Mouse (Mus musculus) kidney, embryonic 16.5 days (tissue): ENCODE results near the gene Mr1. TPM values are rescaled to one million over a fixed set of nuclear protein-coding genes. Genes with fewer than 3 reads are reported as not detected.
"Not testable (repeated sequence)": the region's sequence is repeated elsewhere in the genome, so short reads cannot be mapped to it uniquely, and the experiment has no call there.

ENCODE experiments used
- ATAC-seq: fragments of 200-750 bp; cut with Nextera tagmentation; 2 replicates; pipeline ENCODE4 v1.8.0; 2017; ENCODE audit warnings: moderate TSS enrichment; ENCODE audit not compliant: low FRiP score, low TSS enrichment
- H3K27ac ChIP-seq: fragments of 300-500 bp; sonication (generic); 2 replicates; pipeline ENCODE4 v1.5.1; 2014; ENCODE audit warnings: low read length
- H3K27me3 ChIP-seq: fragments of 300-500 bp; sonication (generic); 2 replicates; pipeline ENCODE4 v1.6.1; 2014; ENCODE audit warnings: low read length, control low read depth, mixed read lengths; ENCODE audit not compliant: insufficient read depth
- H3K36me3 ChIP-seq: fragments of 300-500 bp; sonication (generic); 2 replicates; pipeline ENCODE4 v1.6.1; 2014; ENCODE audit warnings: low read length, control low read depth, mixed read lengths; ENCODE audit not compliant: insufficient read depth
- H3K4me1 ChIP-seq: fragments of 300-500 bp; sonication (generic); 2 replicates; pipeline ENCODE4 v1.6.1; 2014; ENCODE audit warnings: low read length, control low read depth, mixed read lengths; ENCODE audit not compliant: insufficient read depth
- H3K4me2 ChIP-seq: fragments of 300-500 bp; sonication (generic); replicated peaks from 2 replicates; pipeline ENCODE4 v1.6.1; 2014; ENCODE audit warnings: low read depth, low read length
- H3K4me3 ChIP-seq: fragments of 300-500 bp; sonication (generic); 2 replicates; pipeline ENCODE4 v1.5.1; 2014; ENCODE audit warnings: mild to moderate bottlenecking, low read length
- H3K9ac ChIP-seq: fragments of 300-500 bp; sonication (generic); replicated peaks from 2 replicates; pipeline ENCODE4 v1.6.1; 2014; ENCODE audit warnings: low read length
- H3K9me3 ChIP-seq: fragments of 300-500 bp; sonication (generic); 2 replicates; pipeline ENCODE4 v1.6.1; 2016; ENCODE audit warnings: low read length, control low read depth
- WGBS: fragments of 180-500 bp; shearing (Covaris S2); extraction: QIAGEN DNeasy Blood & Tissue Kit; methylation state at CpG from one replicate; pipeline ENCODE4 v1.1.7; 2014; 5-methylcytosine and 5-hydroxymethylcytosine counted together
- polyA plus RNA-seq: library from polyadenylated mRNA; unstranded; fragments of >200 nt; fragmentation: Nextera tagmentation; extraction: Ambion mirVana; gene quantifications from 2 replicates; pipeline ENCODE4 v1.2.1, GENCODE M21; 2015

Mr1 gene
- 7.1 and 8.6 TPM in 2 replicates for polyA plus RNA-seq

DNA sequence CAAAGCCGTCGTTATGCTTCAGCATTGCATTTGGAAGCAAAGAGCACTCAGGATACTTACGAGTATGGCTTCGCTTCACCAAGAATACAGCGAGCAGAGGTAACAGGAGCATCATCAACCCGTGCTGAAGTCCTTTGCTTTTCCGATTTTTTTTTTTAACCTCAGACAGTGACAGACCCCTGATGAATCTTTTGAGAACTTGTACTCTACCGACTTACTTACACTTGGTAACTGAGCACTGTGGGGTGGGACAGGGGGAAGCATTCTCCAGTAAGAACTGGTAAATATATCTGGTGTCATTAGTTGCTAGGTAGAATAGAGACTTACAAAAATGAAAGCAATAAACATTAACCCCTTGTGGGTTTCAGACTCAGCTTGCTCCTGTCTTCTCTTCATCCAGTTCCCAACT is at the start of gene Mr1:
Gene Mr1, minus strand, starts transcription at position 243 of the 409 bp plus-strand sequence.
- no peaks in the 10 kb centered on the region for H3K36me3 ChIP-seq
- H3K4me1 ChIP-seq, result peaks cover 9% of the 10 kb centered on the region; the same call in 1 of the 2 replicates
- WGBS, result 22% methylated on average over 8 of the region's 8 CpGs
- peak within 1 kb of the TSS; percentile 47 for H3K27ac ChIP-seq
- H3K27me3 ChIP-seq, result no peaks in the 10 kb centered on the region
- ATAC-seq, result peak; percentile 97
- H3K9ac ChIP-seq, result peak within 1 kb of the TSS; percentile 56
- H3K9me3 ChIP-seq, result no peaks in the 10 kb centered on the region
- H3K4me3 ChIP-seq, result peak within 1 kb of the TSS; percentile 51
- H3K4me2 ChIP-seq, result peak within 1 kb of the TSS; percentile 50

DNA sequence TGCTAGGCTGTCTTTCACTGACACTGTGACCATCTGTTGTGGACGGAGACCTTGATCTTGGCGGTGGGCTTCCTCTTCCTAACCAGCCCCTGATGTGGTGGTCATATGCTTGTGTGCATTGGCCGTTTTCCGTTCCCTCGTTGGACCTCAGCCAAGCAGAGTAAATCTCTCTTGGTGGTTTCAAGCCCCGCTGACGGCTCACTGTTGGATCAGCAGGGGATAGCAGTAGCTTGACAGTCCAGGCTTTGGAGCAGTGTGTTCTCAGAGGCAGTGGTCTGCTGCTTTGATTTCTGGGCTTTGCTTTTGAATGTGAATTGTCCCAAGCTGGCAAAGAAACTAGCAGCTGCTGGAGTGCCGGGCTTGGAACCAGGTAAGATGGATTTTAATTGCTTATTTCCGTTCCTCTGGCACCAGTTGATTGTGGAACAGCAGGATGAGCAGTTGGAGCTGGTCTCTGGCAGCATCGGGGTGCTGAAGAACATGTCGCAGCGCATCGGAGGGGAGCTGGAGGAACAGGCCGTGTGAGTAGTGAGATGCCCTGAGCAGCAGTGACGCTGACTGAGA is 46.3 kb upstream of the Mr1 start:
- Histone ChIP-seq H3K4me1 (peaks cover 6% of the 10 kb centered on the region; the same call in 1 of the 2 replicates), H3K27ac (0 out of 2 replicates have a peak overlapping the region, but pooled peaks have one; percentile 17), H3K27me3 (no peaks in the 10 kb centered on the region), H3K4me2 (no peak overlapping the region), H3K9ac (no peak overlapping the region), H3K9me3 (no peaks in the 10 kb centered on the region), H3K36me3 (peaks cover 57% of the 10 kb centered on the region), H3K4me3 (no peak overlapping the region)
- WGBS, result 63% methylated on average over 15 of the region's 15 CpGs
- peak; percentile 69; the same call in 1 of the 2 replicates for ATAC-seq

DNA sequence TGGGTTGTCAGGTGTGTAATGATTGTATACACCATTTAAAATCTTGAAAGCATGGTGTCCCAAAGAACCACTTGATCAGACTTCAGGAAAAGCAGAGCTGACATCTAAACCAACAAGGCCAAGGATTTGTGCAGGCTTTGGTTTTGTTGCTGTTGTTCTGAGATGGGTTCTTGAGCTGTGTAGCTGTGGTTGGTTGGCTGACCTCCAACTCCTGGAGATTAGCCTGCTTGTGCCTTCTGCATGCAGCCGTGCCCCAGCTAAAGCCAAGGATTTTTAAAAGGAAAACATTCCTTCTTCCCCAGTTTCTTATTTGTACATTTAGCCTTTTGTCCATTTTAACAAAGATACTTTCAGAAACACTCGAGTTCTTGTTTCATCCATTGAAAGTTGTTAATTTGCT is 45.1 kb upstream of the Mr1 start:
- Histone ChIP-seq H3K27me3 (no peaks in the 10 kb centered on the region), H3K36me3 (peaks cover 58% of the 10 kb centered on the region), H3K4me2 (no peak overlapping the region), H3K4me1 (peaks cover 6% of the 10 kb centered on the region; the same call in 1 of the 2 replicates), H3K9me3 (no peaks in the 10 kb centered on the region), H3K27ac (no peak overlapping the region), H3K9ac (no peak overlapping the region), H3K4me3 (no peak overlapping the region)
- 87% methylated on average over 2 of the region's 2 CpGs for WGBS
- no peak for ATAC-seq

DNA sequence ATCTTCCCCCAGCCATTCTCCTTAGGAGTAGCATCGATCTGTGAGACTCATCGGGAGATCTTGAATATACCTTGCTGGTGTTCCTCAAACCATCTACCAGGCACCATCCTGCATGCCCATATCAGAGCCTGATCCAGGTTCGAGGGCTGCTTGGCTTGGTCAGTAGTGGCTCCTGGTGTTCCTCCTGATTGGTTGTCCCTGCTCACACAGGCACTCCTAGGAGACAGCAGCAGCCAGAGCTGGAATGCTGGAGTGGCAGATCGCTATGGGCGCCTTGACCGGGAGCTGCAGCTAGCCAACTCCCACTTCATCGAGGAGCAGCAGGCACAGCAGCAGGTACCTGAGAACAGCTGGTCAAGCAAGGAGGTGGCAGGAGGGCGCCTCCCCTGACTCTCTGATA is 44.6 kb upstream of the Mr1 start:
- Histone ChIP-seq H3K9ac (no peak overlapping the region), H3K27me3 (no peaks in the 10 kb centered on the region), H3K9me3 (no peaks in the 10 kb centered on the region), H3K4me2 (no peak overlapping the region), H3K4me3 (no peak overlapping the region), H3K4me1 (peaks cover 6% of the 10 kb centered on the region; the same call in 1 of the 2 replicates), H3K36me3 (peaks cover 58% of the 10 kb centered on the region), H3K27ac (no peak overlapping the region)
- no peak for ATAC-seq
- WGBS, result 89% methylated on average over 8 of the region's 8 CpGs

DNA sequence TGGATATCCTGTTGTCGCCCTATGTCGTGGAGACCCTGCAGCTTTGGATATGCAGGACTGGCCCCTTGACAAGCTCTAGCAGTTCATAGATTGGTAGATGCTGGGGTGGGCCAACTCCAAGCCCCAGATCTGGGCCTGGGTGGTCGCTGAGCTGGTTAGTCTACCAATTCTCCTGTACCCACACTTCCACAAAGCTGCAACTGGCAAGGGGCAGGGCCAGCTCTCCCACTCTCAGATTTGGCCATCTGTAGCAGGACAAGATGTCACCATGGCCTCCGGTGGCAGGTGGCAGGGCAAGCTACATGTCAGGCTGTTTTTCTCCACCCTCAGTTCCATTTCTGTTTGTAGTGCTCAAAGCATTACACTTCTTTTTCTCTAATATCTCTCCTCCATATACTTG is 42.0 kb upstream of the Mr1 start:
- peaks cover 53% of the 10 kb centered on the region for H3K36me3 ChIP-seq
- H3K27me3 ChIP-seq, result no peaks in the 10 kb centered on the region
- 98% methylated on average over 4 of the region's 4 CpGs for WGBS
- H3K9me3 ChIP-seq, result no peaks in the 10 kb centered on the region
- peaks cover 6% of the 10 kb centered on the region; the same call in 1 of the 2 replicates for H3K4me1 ChIP-seq
- H3K9ac ChIP-seq, result no peak overlapping the region
- no peak overlapping the region for H3K27ac ChIP-seq
- no peak overlapping the region for H3K4me2 ChIP-seq
- H3K4me3 ChIP-seq, result no peak overlapping the region
- ATAC-seq, result no peak

DNA sequence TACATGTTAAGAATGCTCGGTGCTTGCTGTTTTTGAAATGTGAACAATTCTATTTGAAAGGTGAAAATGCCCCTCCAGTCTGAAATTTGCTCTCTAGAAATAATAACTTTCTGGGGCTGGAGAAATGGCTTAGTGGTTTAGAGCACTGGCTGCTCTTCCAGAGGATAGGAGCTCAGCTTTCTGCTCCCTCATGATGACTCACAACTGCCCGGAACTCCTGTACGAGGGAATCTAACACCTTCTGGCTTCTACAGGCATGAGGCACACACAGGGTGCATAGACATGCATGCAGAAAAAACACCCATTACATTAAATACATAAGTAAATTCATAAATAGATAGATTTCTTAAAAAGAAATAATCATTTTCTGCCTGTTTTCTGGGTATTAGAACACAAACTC is 37.6 kb upstream of the Mr1 start:
- WGBS, result 80% methylated on average over 3 of the region's 3 CpGs
- peaks cover 30% of the 10 kb centered on the region for H3K36me3 ChIP-seq

DNA sequence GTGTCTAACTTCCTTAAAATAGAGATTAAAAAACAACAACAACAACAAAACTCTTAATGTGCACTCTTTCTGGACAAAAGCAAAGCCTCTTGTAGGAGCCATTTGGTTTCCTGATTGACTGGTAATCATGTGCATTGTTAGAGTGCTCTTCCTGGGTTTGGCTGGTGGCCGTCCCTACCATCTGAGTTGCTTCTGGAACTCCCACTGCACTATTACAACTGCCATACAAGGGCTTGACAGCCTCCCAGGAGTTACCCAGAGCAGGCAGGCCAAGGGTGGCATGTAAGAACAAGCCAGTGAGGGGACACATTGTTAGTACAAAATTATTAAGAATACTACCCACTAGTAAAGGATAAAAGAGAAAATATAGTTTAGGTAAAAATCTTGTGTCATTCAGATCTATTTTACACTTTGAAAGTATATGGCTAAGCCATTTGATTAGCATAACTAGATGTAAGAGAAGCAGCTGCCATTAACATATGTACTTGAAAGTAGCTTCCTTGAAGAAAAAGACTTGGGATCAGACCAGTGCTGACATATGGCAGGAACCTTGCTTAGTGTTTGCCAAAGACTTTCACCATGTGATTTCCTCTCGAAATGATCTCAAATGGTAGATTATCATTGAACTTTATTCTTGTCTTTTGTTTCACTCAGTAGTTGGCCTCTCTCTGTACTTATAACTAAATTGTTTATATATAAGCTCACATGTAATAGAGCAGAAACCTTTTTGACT is 31.7 kb upstream of the Mr1 start:
- WGBS, result 83% methylated on average over 2 of the region's 2 CpGs

More for the DNA sequence above, 37.6 kb upstream of the Mr1 start:
- no peak for ATAC-seq
- Histone ChIP-seq H3K9me3 (no peaks in the 10 kb centered on the region), H3K9ac (no peak overlapping the region), H3K4me2 (no peak overlapping the region), H3K4me1 (no peaks in the 10 kb centered on the region), H3K27me3 (no peaks in the 10 kb centered on the region), H3K4me3 (no peak overlapping the region), H3K27ac (no peak overlapping the region)

DNA sequence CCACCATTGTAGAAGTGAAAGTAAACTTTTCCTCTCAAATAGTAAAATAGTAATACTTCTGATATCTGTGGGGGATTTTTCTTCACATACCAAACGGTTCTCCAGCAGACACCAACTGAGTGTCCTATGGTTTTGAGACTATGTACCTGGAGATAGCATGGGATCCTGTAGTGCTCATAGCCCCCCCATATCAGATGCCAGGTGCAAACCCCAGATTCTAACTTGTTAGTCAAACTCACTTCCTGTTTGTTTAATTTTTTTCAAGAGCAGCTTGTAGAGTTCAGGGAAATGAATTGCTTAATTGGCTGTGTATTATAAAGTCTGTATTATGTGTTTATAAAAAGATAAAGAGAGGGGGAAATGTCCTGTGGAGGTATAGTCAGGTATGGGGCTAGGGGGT is 27.8 kb upstream of the Mr1 start:
- Histone ChIP-seq H3K4me2 (no peak overlapping the region), H3K27ac (no peak overlapping the region), H3K4me3 (no peak overlapping the region), H3K9ac (no peak overlapping the region), H3K4me1 (peaks cover 5% of the 10 kb centered on the region; the same call in 1 of the 2 replicates), H3K27me3 (no peaks in the 10 kb centered on the region), H3K9me3 (no peaks in the 10 kb centered on the region), H3K36me3 (peaks cover 18% of the 10 kb centered on the region)
- ATAC-seq, result no peak
- WGBS, result 84% methylated on average over 1 of the region's 1 CpGs

More for the DNA sequence above, 31.7 kb upstream of the Mr1 start:
- ATAC-seq, result no peak
- Histone ChIP-seq H3K36me3 (peaks cover 28% of the 10 kb centered on the region), H3K9ac (no peak overlapping the region), H3K4me1 (no peaks in the 10 kb centered on the region), H3K27ac (no peak overlapping the region), H3K4me3 (no peak overlapping the region), H3K4me2 (no peak overlapping the region), H3K27me3 (no peaks in the 10 kb centered on the region), H3K9me3 (no peaks in the 10 kb centered on the region)

DNA sequence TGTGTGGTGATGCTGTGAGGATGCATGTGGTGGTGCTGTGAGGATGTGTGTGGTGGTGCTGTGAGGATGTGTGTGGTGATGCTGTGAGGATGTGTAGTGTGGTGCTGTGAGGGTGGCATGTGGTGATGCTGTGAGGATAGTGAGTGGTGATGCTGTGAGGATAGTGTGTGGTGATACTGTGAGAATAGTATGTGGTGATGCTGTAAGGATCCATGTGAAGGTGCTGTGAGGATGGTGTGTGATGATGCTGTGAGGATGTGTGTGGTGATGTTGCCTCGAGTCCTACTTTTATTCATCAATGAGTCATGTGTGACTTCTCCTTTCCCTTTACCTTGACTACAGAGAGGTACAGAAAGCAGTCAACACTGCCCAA is 27.0 kb upstream of the Mr1 start:
- WGBS, result 96% methylated on average over 1 of the region's 1 CpGs
- not testable (repeated sequence) for ATAC-seq, H3K4me1 ChIP-seq, H3K27ac ChIP-seq, H3K9ac ChIP-seq, H3K4me2 ChIP-seq, H3K4me3 ChIP-seq, H3K27me3 ChIP-seq, H3K9me3 ChIP-seq
- H3K36me3 ChIP-seq, result peaks cover 13% of the 10 kb centered on the region
